Mouse (Mus musculus) embryonic facial prominence, embryonic 15.5 days (tissue): ENCODE data around the gene Hist1h3c. TPM values are rescaled to one million over a fixed set of nuclear protein-coding genes. Genes with fewer than 3 reads are reported as not detected.

ENCODE experiments used
- ATAC-seq: fragments of 200-750 bp; cut with Nextera tagmentation; 2 replicates; pipeline ENCODE4 v1.8.0; 2017; ENCODE audit warnings: low read depth, moderate TSS enrichment; ENCODE audit not compliant: insufficient number of reproducible peaks, low FRiP score, low TSS enrichment
- H3K27ac ChIP-seq: fragments of 300-500 bp; sonication (generic); replicated peaks from 2 replicates; pipeline ENCODE4 v1.5.1; 2015; ENCODE audit warnings: mild to moderate bottlenecking, inconsistent platforms
- H3K27me3 ChIP-seq: fragments of 300-500 bp; sonication (generic); 2 replicates; pipeline ENCODE4 v1.6.1; 2015; ENCODE audit warnings: inconsistent platforms
- H3K36me3 ChIP-seq: fragments of 300-500 bp; sonication (generic); 2 replicates; pipeline ENCODE4 v1.6.1; 2015; ENCODE audit warnings: mild to moderate bottlenecking, inconsistent platforms
- H3K4me1 ChIP-seq: fragments of 300-500 bp; sonication (generic); 2 replicates; pipeline ENCODE4 v1.6.1; 2015; ENCODE audit warnings: inconsistent platforms
- H3K4me2 ChIP-seq: fragments of 300-500 bp; sonication (generic); replicated peaks from 2 replicates; pipeline ENCODE4 v1.6.1; 2015; ENCODE audit warnings: mild to moderate bottlenecking, inconsistent platforms
- H3K4me3 ChIP-seq: fragments of 300-500 bp; sonication (generic); replicated peaks from 2 replicates; pipeline ENCODE4 v1.5.1; 2015; ENCODE audit warnings: mild to moderate bottlenecking, inconsistent platforms
- H3K9ac ChIP-seq: fragments of 300-500 bp; sonication (generic); 2 replicates; pipeline ENCODE4 v1.6.1; 2015; ENCODE audit warnings: inconsistent platforms
- H3K9me3 ChIP-seq: fragments of 300-500 bp; sonication (generic); replicated peaks from 2 replicates; pipeline ENCODE4 v1.6.1; 2016; ENCODE audit warnings: inconsistent platforms
- WGBS: fragments of 180-500 bp; shearing (Covaris S2); methylation state at CpG from one replicate; pipeline ENCODE4 v1.1.7; 2015; 5-methylcytosine and 5-hydroxymethylcytosine counted together
- microRNA-seq: library from miRNA; unstranded; fragments of <30 nt; microRNA quantifications from one replicate; pipeline ENCODE4, GENCODE M21; 2016; ENCODE audit warnings: borderline number of aligned reads
- polyA plus RNA-seq: library from polyadenylated mRNA; unstranded; fragments of >200 nt; fragmentation: Nextera tagmentation; extraction: Ambion mirVana; gene quantifications from 2 replicates; pipeline ENCODE4 v1.2.1, GENCODE M21; 2015

The Hist1h3c gene
- polyA plus RNA-seq, 1 experiment from 2014 or later: 4.8 TPM

GRCm38 (mm10) chr13:23699767-23700166 is 45.6 kb downstream of the Hist1h3c start:
- H3K4me2 ChIP-seq: no peak overlapping the region
- H3K9ac ChIP-seq: no peak overlapping the region
- H3K27ac ChIP-seq: no peak overlapping the region
- H3K4me3 ChIP-seq: no peak overlapping the region
- H3K27me3 ChIP-seq: no peaks in the 10 kb centered on the region
- ATAC-seq: no peak
- H3K36me3 ChIP-seq: no peaks in the 10 kb centered on the region
- peaks cover 20% of the 10 kb centered on the region; the same call in 1 of the 2 replicates for H3K4me1 ChIP-seq
- 59% methylated on average over 3 of the region's 3 CpGs for WGBS
- H3K9me3 ChIP-seq: no peaks in the 10 kb centered on the region

GRCm38 (mm10) chr13:23698996-23699395 is 46.4 kb downstream of the Hist1h3c start:
- peak overlapping the region; percentile 91 for H3K27ac ChIP-seq
- no peak for ATAC-seq
- WGBS: 55% methylated on average over 6 of the region's 6 CpGs
- H3K4me3 ChIP-seq: no peak overlapping the region; the same call in 1 of the 2 replicates
- H3K36me3 ChIP-seq: no peaks in the 10 kb centered on the region
- no peaks in the 10 kb centered on the region for H3K9me3 ChIP-seq
- no peaks in the 10 kb centered on the region for H3K27me3 ChIP-seq
- H3K9ac ChIP-seq: 0 out of 2 replicates have a peak overlapping the region, but pooled peaks have one; percentile 9
- peak overlapping the region; percentile 66 for H3K4me2 ChIP-seq
- H3K4me1 ChIP-seq: peaks cover 20% of the 10 kb centered on the region; the same call in 1 of the 2 replicates

- H3K9me3 ChIP-seq: no peaks in the 10 kb centered on the region
- H3K4me3 ChIP-seq: peak within 1 kb of the TSS; percentile 47
- peak within 1 kb of the TSS; percentile 52 for H3K9ac ChIP-seq
- peak; percentile 95 for ATAC-seq
- H3K4me1 ChIP-seq: peaks cover 20% of the 10 kb centered on the region; the same call in 1 of the 2 replicates
- WGBS: under 1% methylated on average over 22 of the region's 22 CpGs
- H3K36me3 ChIP-seq: no peaks in the 10 kb centered on the region
- peak within 1 kb of the TSS; percentile 91 for H3K27ac ChIP-seq
- peak within 1 kb of the TSS; percentile 66 for H3K4me2 ChIP-seq
- H3K27me3 ChIP-seq: no peaks in the 10 kb centered on the region
These were observed 47.1 kb downstream of the Hist1h3c start, which contains the start of gene Hist1h4c for GRCm38 (mm10) chr13:23698300-23698693. TSS of gene Hist1h4c (minus strand) at chr13:23698454.

- H3K4me1 ChIP-seq: peaks cover 20% of the 10 kb centered on the region; the same call in 1 of the 2 replicates
- ATAC-seq: peak; percentile 67
- H3K27me3 ChIP-seq: no peaks in the 10 kb centered on the region
- H3K9ac ChIP-seq: peak overlapping the region; percentile 52
- under 1% methylated on average over 32 of the region's 32 CpGs for WGBS
- H3K36me3 ChIP-seq: no peaks in the 10 kb centered on the region
- H3K4me3 ChIP-seq: peak overlapping the region; percentile 47
- H3K9me3 ChIP-seq: no peaks in the 10 kb centered on the region
- H3K4me2 ChIP-seq: peak overlapping the region; percentile 66
- peak overlapping the region; percentile 91 for H3K27ac ChIP-seq
These were observed 47.7 kb downstream of the Hist1h3c start for GRCm38 (mm10) chr13:23697491-23698299.

DNA sequence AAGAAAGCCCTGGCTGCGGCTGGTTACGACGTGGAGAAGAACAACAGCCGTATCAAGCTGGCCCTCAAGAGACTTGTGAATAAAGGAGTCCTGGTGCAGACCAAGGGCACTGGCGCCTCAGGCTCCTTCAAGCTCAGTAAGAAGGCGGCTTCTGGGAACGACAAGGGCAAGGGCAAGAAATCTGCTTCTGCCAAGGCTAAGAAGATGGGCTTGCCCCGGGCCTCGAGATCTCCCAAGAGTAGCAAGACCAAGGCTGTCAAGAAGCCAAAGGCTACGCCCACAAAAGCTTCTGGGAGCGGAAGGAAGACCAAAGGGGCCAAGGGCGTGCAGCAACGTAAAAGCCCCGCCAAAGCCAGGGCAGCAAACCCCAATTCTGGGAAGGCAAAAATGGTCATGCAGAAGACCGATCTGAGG is 49.3 kb downstream of the Hist1h3c start:
- 67% methylated on average over 15 of the region's 15 CpGs for WGBS

DNA sequence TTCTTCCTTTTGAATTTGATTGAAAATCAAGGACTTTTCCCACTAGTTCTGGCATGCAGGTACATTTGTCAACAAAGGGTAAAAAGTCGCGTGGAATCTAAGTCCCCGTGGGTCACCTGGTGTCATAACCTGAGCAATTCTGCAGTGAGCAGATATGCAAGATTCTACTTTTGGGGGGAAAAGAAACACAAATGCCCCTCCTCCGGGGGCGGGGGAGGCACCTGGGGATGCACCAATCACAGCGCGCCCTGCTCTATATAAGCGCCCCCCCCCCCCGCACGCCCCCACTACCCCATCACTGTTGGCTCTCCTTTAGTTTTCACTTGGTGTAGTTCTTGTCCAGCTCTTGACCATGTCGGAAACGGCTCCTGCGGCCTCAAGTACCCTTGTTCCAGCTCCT is 49.9 kb downstream of the Hist1h3c start, which contains the start of gene Hist1h1t:
Gene Hist1h1t (plus strand): TSS at position 301 of the 400 bp plus-strand sequence.
- H3K4me2 ChIP-seq: no peak within 1 kb of the TSS
- H3K27ac ChIP-seq: no peak within 1 kb of the TSS
- no peak within 1 kb of the TSS for H3K4me3 ChIP-seq
- WGBS: 50% methylated on average over 13 of the region's 13 CpGs
- no peaks in the 10 kb centered on the region for H3K9me3 ChIP-seq
- peaks cover 14% of the 10 kb centered on the region; the same call in 1 of the 2 replicates for H3K4me1 ChIP-seq
- H3K9ac ChIP-seq: no peak within 1 kb of the TSS
- ATAC-seq: no peak
- no peaks in the 10 kb centered on the region for H3K27me3 ChIP-seq
- H3K36me3 ChIP-seq: no peaks in the 10 kb centered on the region

More for the DNA sequence above, 49.3 kb downstream of the Hist1h3c start:
- no peaks in the 10 kb centered on the region for H3K9me3 ChIP-seq
- no peaks in the 10 kb centered on the region for H3K27me3 ChIP-seq
- no peak overlapping the region for H3K4me3 ChIP-seq
- H3K27ac ChIP-seq: no peak overlapping the region
- no peak overlapping the region for H3K4me2 ChIP-seq
- peaks cover 18% of the 10 kb centered on the region; the same call in 1 of the 2 replicates for H3K4me1 ChIP-seq
- no peak for ATAC-seq
- no peaks in the 10 kb centered on the region for H3K36me3 ChIP-seq
- no peak overlapping the region for H3K9ac ChIP-seq

Small RNA genes within 50 kb of the gene (microRNA-seq; reads per million reads assigned to microRNA genes)
- gene Gm44314 (not detected), gene Gm44484 (not detected)

Other genes starting within 250 kb of the Hist1h3c start
- 6.1 and 7.1 TPM in 2 replicates for gene Hist1h4h, start 214.6 kb downstream of the Hist1h3c start, polyA plus RNA-seq
- gene Hist1h2af, start 211.7 kb downstream of the Hist1h3c start, polyA plus RNA-seq: 2.7 and 3.4 TPM in 2 replicates
- gene Hist1h3g, start 210.2 kb downstream of the Hist1h3c start, polyA plus RNA-seq: 3.2 and 5.3 TPM in 2 replicates
- gene Hist1h2bh, start 202.2 kb downstream of the Hist1h3c start, polyA plus RNA-seq: 1.0 and 1.1 TPM in 2 replicates
- gene Hist1h3f, start 201.6 kb downstream of the Hist1h3c start, polyA plus RNA-seq: 0.25 and 0.37 TPM in 2 replicates
- gene Hist1h4f, start 194.0 kb downstream of the Hist1h3c start, polyA plus RNA-seq: 1.1 and 1.7 TPM in 2 replicates
- gene Hist1h1d, start 192.3 kb downstream of the Hist1h3c start, polyA plus RNA-seq: 0.44 and 0.55 TPM in 2 replicates
- gene Hist1h3e, start 183.2 kb downstream of the Hist1h3c start, polyA plus RNA-seq: 3.7 and 4.4 TPM in 2 replicates
- gene Hist1h2ae, start 174.4 kb downstream of the Hist1h3c start, polyA plus RNA-seq: 53.3 and 77.8 TPM in 2 replicates
- gene Hist1h2bg, start 174.2 kb downstream of the Hist1h3c start, polyA plus RNA-seq: 6.5 and 8.3 TPM in 2 replicates
- 2.8 and 3.7 TPM in 2 replicates for gene Hist1h2bf, start 171.4 kb downstream of the Hist1h3c start, polyA plus RNA-seq
- 1.8 and 3.9 TPM in 2 replicates for gene Hist1h2ad, start 171.2 kb downstream of the Hist1h3c start, polyA plus RNA-seq
- gene Hist1h3d, start 169.8 kb downstream of the Hist1h3c start, polyA plus RNA-seq: 5.0 and 6.0 TPM in 2 replicates
- 86.2 and 107 TPM in 2 replicates for gene Hist1h4d, start 164.0 kb downstream of the Hist1h3c start, polyA plus RNA-seq
- gene Hist1h2be, start 124.5 kb downstream of the Hist1h3c start, polyA plus RNA-seq: 2.7 and 3.6 TPM in 2 replicates
- gene Hist1h1e, start 123.0 kb downstream of the Hist1h3c start, polyA plus RNA-seq: 14.7 and 20.7 TPM in 2 replicates
- gene Hist1h2ac, start 61.7 kb downstream of the Hist1h3c start, polyA plus RNA-seq: 1.1 and 1.3 TPM in 2 replicates
- gene Hist1h2bc, start 61.4 kb downstream of the Hist1h3c start, polyA plus RNA-seq: 63.3 and 66.8 TPM in 2 replicates
- not detected in 2 replicates for gene Hist1h1t, start 49.8 kb downstream of the Hist1h3c start, polyA plus RNA-seq
- 4.2 and 5.3 TPM in 2 replicates for gene Hist1h4c, start 47.1 kb downstream of the Hist1h3c start, polyA plus RNA-seq
- 8.7 and 13.0 TPM in 2 replicates for gene Hfe, start 34.7 kb downstream of the Hist1h3c start, polyA plus RNA-seq
- gene Hist1h1c, start 6.8 kb downstream of the Hist1h3c start, polyA plus RNA-seq: 36.4 TPM in 2 replicates
- gene Hist1h2bb, start 1.1 kb upstream of the Hist1h3c start, polyA plus RNA-seq: 2.0 and 2.1 TPM in 2 replicates
- 23.1 and 38.3 TPM in 2 replicates for gene Hist1h2ab, start 5.5 kb upstream of the Hist1h3c start, polyA plus RNA-seq
- 8.4 and 9.7 TPM in 2 replicates for gene Hist1h3b, start 6.7 kb upstream of the Hist1h3c start, polyA plus RNA-seq
- gene Hist1h4b, start 11.4 kb upstream of the Hist1h3c start, polyA plus RNA-seq: 2.6 and 3.0 TPM in 2 replicates
- 0.39 and 0.42 TPM in 2 replicates for gene Hist1h4a, start 15.6 kb upstream of the Hist1h3c start, polyA plus RNA-seq
- 2.3 and 3.5 TPM in 2 replicates for gene Hist1h3a, start 16.8 kb upstream of the Hist1h3c start, polyA plus RNA-seq
- 1.8 and 1.9 TPM in 2 replicates for gene Hist1h1a, start 18.1 kb upstream of the Hist1h3c start, polyA plus RNA-seq
- not detected in 2 replicates for gene Trim38, start 24.3 kb upstream of the Hist1h3c start, polyA plus RNA-seq
- not detected in 2 replicates for gene Slc17a2, start 61.4 kb upstream of the Hist1h3c start, polyA plus RNA-seq
- gene Slc17a3, start 93.8 kb upstream of the Hist1h3c start, polyA plus RNA-seq: not detected in 2 replicates
- not detected in 2 replicates for gene Slc17a1, start 122.1 kb upstream of the Hist1h3c start, polyA plus RNA-seq
- not detected in 2 replicates for gene Slc17a4, start 169.4 kb upstream of the Hist1h3c start, polyA plus RNA-seq
- gene Hist1h2ba, start 188.6 kb upstream of the Hist1h3c start, polyA plus RNA-seq: not detected in 2 replicates
- not detected in 2 replicates for gene Hist1h2aa, start 188.9 kb upstream of the Hist1h3c start, polyA plus RNA-seq
- 0.42 and 0.63 TPM in 2 replicates for gene Scgn, start 245.6 kb upstream of the Hist1h3c start, polyA plus RNA-seq